Mouse (Mus musculus): ENCODE results near the gene Prox2.

The Prox2 gene

GRCm38 (mm10) chr12:85091190-85091589, 19.4 kb downstream of the Prox2 start:
- no peak for DNase-seq

DNA sequence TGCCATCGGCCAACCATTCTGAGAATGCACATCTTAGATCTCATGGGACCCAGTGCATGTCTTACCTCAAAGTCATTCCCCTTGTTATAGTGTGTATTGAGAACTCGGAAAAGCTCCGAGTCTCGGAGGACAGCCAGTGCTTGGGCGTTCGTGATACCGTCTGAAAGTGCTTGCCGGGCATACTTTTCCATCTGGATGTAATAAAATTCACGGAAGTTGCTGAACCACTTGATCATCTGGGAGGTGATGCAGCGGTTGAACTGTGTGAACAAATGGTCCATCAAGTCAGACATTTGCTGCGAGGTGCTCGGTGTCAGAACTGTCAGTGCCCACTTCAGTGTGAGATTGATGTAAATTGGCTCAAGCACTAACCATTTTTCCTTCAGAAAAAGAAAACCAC, 22.7 kb downstream of the Prox2 start:
- no peak for DNase-seq

GRCm38 (mm10) chr12:85084941-85085340, 25.6 kb downstream of the Prox2 start:
- DNase-seq: no peak

DNA sequence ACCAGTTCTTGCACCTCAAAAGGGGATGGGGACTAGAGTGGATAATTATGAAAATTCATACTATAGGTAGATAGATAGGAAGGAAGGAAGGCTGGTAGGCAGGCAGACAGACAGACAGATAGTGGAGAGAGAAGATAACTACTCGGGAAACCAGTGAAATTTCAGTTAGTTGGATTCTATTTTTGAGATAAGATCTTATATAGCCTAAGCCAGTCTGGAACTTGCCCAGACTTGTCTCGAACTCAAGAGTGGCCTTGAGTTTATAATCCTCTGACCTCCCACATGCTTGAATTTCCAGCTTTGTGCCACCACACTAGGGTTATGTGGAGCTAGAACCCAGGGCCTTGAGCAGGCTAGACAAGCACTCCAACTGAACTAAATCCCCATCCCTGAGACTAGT, 26.3 kb downstream of the Prox2 start:
- DNase-seq: no peak

GRCm38 (mm10) chr12:85077100-85077499, 33.5 kb downstream of the Prox2 start:
- DNase-seq: no peak

- no peak for DNase-seq
Measured at GRCm38 (mm10) chr12:85071043-85071442, 39.5 kb downstream of the Prox2 start.

DNA sequence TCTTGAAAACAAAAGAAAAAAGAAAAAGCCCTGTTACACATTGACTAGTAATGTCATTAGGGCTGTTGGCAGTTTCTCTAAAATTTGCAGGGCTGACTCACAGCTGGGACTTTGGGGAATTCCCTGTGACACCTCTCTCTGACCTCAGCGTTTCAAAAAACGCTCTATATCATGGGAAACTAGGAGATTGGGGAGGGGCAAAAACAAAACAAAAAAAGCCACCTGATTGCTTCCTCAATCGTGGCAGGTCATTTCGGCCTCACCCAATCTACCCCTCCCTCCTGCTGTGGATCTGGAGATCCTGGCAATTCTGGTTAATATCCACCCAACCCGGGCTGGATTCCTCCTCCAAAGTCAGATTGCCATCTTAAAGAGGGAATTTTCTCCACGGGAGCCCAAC, 59.3 kb downstream of the Prox2 start:
- DNase-seq: no peak

Measured in lung, postnatal 14 days (tissue).